23 mouse cellular contexts compared by ENCODE assay signal in genomic region chr3:60275249-60275838, GRCm38 (mm10).
A peak's percentile ranks its signal among the peaks of the same experiment; 100 is the strongest.
DNase-seq lines count a peak whose midpoint lies in the region; ATAC-seq and TF ChIP-seq lines count a peak whose summit lies in the region.
"Had no signal": no experiment of that assay in that cellular context is flagged by ENCODE, and none has a peak within 500 bp of the region (broad histone marks: within the 10 kb centered on the region; RNA-seq: fewer than 3 reads in every experiment).

No protein-coding gene starts in this region.

- 54% methylated on average over 6 of the region's 6 CpGs for WGBS in intestine, postnatal 0 days
- 91% methylated on average over 6 of the region's 6 CpGs for WGBS in midbrain, embryonic 13.5 days
- 83% methylated on average over 6 of the region's 6 CpGs for WGBS in kidney, adult 2 months

- DNase-seq in heart, adult 11 months = peak; percentile 27
- no peak for DNase-seq in heart, adult 9 months (ENCODE audit: low spot score in 2 of 2)
- no peak for DNase-seq in kidney, adult 2 months
- DNase-seq: adrenal gland, adult 8-10 months; adrenal gland, postnatal 14 days; adrenal gland, postnatal 36 days; B cell, adult 2 months; cerebellum, adult 11-12 months; cerebellum, adult 2 months; cerebellum, adult 9-10 months; cerebellum, postnatal 10 days; cerebellum, postnatal 25 days had no signal

- no peak overlapping the region for H3K27ac ChIP-seq in intestine, postnatal 0 days (ENCODE audit: low read depth, low read length)
- no peak overlapping the region for H3K27ac ChIP-seq in midbrain, embryonic 13.5 days
- no peak overlapping the region for H3K27ac ChIP-seq in kidney, adult 2 months (ENCODE audit: insufficient read depth, low read depth, low read length)
- H3K27ac ChIP-seq: embryonic facial prominence, embryonic 10.5 days; embryonic facial prominence, embryonic 12.5 days; forebrain, embryonic 13.5 days had no signal

- H3K9ac ChIP-seq in intestine, postnatal 0 days (ENCODE audit: low read depth, low read length) = no peak overlapping the region
- no peak overlapping the region for H3K9ac ChIP-seq in midbrain, embryonic 13.5 days (replicated peaks)
- H3K9ac ChIP-seq: embryonic facial prominence, embryonic 12.5 days; forebrain, embryonic 13.5 days had no signal

- H3K4me1 ChIP-seq in intestine, postnatal 0 days (replicated peaks; ENCODE audit: control insufficient read depth, insufficient read depth, low read length) = no peaks in the 10 kb centered on the region
- no peaks in the 10 kb centered on the region for H3K4me1 ChIP-seq in midbrain, embryonic 13.5 days (replicated peaks)
- H3K4me1 ChIP-seq in kidney, adult 2 months (ENCODE audit: control insufficient read depth, insufficient read depth, low read length) = no peaks in the 10 kb centered on the region
- H3K4me1 ChIP-seq: embryonic facial prominence, embryonic 10.5 days; embryonic facial prominence, embryonic 12.5 days; forebrain, embryonic 13.5 days had no signal

- no peak for TF ChIP-seq CTCF in intestine, postnatal 0 days (IDR thresholded peaks at IDR 0.05; ENCODE audit: low read depth)
- no peak for TF ChIP-seq CTCF in kidney, adult 2 months (conservative IDR thresholded peaks at IDR 0.05; ENCODE audit: insufficient read depth, insufficient read length, low read depth, low read length)

- no peaks in the 10 kb centered on the region for H3K9me3 ChIP-seq in intestine, postnatal 0 days (ENCODE audit: control insufficient read depth)
- H3K9me3 ChIP-seq in midbrain, embryonic 13.5 days = no peaks in the 10 kb centered on the region
- H3K9me3 ChIP-seq: embryonic facial prominence, embryonic 10.5 days; embryonic facial prominence, embryonic 12.5 days; forebrain, embryonic 13.5 days; G1E had no signal

- no peaks in the 10 kb centered on the region for H3K27me3 ChIP-seq in intestine, postnatal 0 days (replicated peaks; ENCODE audit: control insufficient read depth, insufficient read depth, low read length)
- no peaks in the 10 kb centered on the region for H3K27me3 ChIP-seq in midbrain, embryonic 13.5 days
- no peaks in the 10 kb centered on the region for H3K27me3 ChIP-seq in kidney, adult 2 months (replicated peaks; ENCODE audit: control insufficient read depth, insufficient read depth, low read length)
- H3K27me3 ChIP-seq: CH12.LX; embryonic facial prominence, embryonic 12.5 days; forebrain, embryonic 13.5 days; Patski had no signal

- no peak overlapping the region for H3K4me3 ChIP-seq in intestine, postnatal 0 days (ENCODE audit: low read depth, low read length)
- no peak overlapping the region for H3K4me3 ChIP-seq in midbrain, embryonic 13.5 days (replicated peaks)
- H3K4me3 ChIP-seq in kidney, adult 2 months (ENCODE audit: insufficient read depth, low read depth, low read length) = no peak overlapping the region
- H3K4me3 ChIP-seq: embryonic facial prominence, embryonic 10.5 days; embryonic facial prominence, embryonic 12.5 days; forebrain, embryonic 13.5 days had no signal

- H3K4me2 ChIP-seq in intestine, postnatal 0 days (replicated peaks; ENCODE audit: low read depth) = peak overlapping the region; percentile 31; the same call in 1 of the 2 replicates
- no peak overlapping the region for H3K4me2 ChIP-seq in midbrain, embryonic 13.5 days (replicated peaks)
- H3K4me2 ChIP-seq: embryonic facial prominence, embryonic 12.5 days; forebrain, embryonic 13.5 days had no signal

- no peak for TF ChIP-seq POLR2A in kidney, adult 2 months (IDR thresholded peaks at IDR 0.05; ENCODE audit: low read depth, low read length)

- ATAC-seq in intestine, postnatal 0 days = peak; percentile 61
- ATAC-seq in midbrain, embryonic 13.5 days = no peak
- ATAC-seq: activated CD4-positive, CD25-positive, alpha-beta regulatory T cell, adult 4 months; CD4-positive, CD25-positive, alpha-beta regulatory T cell, adult 4 months; forebrain, embryonic 13.5 days; forebrain, embryonic 16.5 days; Patski had no signal

- no peaks in the 10 kb centered on the region for H3K36me3 ChIP-seq in intestine, postnatal 0 days (ENCODE audit: control insufficient read depth, insufficient read depth)
- H3K36me3 ChIP-seq in midbrain, embryonic 13.5 days = no peaks in the 10 kb centered on the region
- H3K36me3 ChIP-seq in kidney, adult 2 months (ENCODE audit: control insufficient read depth, insufficient read depth, low read length) = no peaks in the 10 kb centered on the region
- H3K36me3 ChIP-seq: embryonic facial prominence, embryonic 10.5 days; embryonic facial prominence, embryonic 12.5 days; G1E had no signal
